Mouse (Mus musculus) ES-CJ7 (cell line): ENCODE results near the gene Nrn1.

Experiments used
- DNase-seq: peaks from one replicate; pipeline ENCODE4 v3.0.0; 2011; ENCODE audit warnings: low read depth, low spot score

Gene Nrn1

DNA sequence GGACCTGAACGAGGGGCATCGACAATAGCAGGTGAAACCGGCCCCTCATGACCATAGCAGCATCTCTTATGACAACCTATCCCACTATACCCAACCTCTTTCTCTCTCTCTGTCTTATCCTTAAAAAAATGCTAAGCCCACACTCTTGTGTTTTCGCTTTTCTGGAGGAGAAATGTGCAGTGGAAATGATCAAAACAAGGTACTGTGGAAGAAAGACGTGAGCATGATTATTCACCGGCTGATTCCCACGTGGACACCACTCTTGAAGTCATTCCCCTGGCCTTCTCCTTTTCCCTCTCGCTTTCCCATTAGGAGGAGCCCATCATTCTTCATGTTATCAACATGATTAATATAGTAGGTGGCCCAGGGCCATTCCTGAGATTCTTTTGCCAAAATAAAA is 9.1 kb downstream of the Nrn1 start:
- no peak for DNase-seq

DNA sequence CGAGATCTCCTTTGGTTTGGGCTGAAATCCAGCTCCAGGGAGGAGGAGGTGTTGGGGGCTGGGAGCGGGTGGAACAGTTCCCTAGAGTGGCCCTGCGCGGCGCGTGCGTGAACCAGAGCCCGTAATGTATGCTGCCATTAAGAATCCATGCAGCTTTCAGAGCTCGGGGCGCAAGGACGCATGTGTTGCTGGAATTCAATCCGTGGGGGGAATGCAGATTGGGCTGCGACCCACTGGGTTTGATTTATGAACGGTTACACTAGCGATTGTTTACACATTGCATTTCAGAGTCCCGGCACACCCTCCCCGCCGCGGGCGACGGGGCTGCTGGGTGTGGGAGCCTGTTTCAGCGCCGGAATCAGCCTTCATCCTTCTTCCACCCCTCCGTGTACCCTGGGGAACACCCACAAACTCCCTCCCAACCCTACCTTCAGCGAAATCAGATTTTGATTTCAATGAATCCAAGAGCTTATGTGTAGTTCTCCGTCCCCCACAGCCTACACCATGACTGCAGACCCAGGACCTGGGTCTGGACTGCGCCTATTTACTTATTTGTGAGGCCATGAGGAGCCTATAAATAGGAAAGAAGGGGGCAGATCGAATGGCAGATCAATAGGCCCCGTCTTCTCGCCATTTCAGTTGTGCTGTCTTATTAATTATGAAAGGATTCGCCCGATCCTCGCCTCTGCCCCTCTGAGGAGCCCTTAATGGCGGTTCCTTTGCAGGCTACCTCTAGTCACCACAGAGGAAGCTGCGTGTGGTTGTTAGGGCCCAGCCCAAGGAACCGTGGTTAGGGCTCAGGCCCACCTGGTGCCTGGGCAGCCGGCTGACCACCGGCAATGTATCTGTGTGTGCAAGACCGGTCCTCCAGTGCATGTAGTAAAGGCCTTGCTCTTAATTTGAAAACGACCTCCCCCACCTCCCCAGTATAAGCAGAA is 10.1 kb downstream of the Nrn1 start:
- DNase-seq, result peak; percentile 48

DNA sequence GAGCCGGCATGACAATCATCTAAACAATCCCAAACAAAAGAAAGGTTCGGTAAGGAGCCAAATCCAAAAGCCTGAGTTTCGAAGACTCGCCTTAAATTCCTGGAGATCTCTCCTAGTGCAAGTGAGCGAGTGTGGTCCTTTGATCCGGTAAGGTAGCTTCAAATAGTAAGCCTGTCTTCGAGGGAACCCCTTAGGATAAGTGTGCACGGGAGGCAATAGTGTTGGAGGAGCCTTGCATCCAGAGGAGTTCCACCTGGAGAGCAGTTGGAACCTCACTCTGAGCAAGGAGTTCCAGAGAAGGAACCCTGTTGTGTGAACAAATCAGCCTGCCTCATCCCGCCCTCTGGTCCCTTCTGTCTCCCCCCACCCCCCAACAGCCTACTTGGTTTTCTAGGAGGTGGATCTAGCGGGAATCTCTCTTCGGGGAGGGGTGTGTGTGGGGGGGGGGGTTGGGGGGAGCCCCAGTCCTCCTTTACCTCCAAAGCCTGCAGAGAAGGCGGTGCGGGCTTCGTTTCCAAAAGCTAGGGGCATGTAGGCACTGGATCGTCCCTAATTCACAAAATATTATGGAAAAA is 11.1 kb downstream of the Nrn1 start:
- peak; percentile 19 for DNase-seq

DNA sequence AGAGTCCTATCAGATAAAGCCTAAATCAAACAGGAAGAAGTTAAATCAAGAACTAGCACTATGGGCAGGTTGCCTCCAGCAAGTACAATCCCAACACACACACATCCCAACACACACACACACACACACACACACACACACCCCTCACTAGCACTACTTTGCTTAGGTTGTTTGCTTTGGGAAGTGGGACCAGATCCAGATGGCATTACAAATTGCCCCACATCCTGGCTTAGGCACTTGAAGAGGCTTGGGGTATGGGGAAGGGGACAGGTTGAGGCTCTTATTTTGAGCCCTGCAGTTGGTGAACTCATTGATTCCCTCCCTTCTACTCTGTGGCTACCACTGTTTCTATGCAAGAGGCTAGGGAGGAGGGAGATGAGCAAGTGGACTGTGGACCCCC is 12.6 kb downstream of the Nrn1 start:
- DNase-seq, result no peak

DNA sequence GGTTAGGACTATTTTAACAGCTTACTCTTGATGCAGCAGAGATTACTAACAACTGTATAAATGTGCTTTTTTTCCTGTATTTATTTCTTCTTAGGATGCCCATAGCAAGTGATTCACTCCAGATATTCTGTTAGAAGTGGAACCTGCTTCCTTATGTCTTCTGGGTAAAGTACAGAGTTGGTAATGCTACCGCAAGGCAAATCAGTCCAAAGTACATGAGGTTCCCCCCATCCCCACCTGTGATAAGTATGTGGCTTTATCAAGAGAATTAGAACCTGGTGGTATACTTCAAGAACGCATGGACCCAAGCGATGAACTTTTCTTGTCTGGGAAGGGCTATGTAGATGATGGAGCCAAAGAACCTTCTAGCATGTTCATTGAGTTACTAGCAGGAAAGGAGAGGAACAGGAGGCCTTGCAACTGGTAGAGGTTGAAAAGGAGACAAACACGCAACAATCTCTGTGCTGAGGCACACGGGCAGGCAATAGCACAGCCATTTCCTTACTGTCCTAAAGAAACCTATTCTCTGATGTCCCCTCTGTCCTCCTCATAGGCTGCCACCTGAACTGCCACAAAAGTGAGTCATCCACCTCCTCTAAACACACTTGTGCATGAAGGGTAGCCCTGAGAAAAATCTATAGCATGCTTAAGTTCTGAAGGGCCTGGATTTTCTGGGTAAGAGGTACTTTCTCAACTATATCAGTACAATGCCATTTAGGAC is 14.5 kb downstream of the Nrn1 start:
- DNase-seq, result no peak

DNA sequence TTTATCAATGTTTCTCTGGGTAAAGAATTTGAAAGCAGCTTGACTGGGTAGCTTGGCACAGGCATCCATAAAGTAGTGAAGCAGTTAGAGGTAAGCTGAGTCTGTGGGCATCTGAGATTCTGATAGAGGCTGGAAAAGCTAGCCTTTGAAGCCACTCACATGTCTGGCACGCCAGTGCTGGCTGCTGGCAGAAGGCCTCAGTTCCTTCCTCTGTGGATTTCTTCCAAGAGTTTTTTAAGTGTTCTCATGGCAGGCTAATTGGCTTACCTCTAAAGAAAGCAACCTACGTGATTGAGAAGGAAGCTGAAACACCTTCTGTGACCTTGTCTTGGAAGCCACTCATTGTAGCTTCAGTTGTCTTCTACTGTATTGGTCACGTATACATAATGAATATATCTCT is 17.6 kb downstream of the Nrn1 start:
- DNase-seq, result no peak

DNA sequence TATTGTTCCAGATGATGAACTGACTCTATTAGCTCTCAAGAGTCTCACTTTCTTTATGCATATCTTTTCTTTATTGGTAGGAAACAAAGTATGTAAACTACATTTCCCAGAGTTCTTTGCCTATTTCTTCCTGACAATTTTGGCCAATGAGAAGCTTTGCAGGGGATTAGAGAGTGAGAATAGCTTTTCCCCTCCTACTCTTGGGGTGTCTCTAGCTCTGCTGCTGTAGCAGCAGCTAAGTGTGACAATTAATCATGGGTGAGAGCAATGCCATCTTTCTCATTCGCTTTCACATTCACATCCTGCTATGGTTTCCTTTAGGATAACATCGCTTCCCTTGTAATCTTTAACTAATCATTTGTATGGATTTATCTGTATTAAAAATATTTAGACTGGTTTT is 18.2 kb downstream of the Nrn1 start:
- no peak for DNase-seq

DNA sequence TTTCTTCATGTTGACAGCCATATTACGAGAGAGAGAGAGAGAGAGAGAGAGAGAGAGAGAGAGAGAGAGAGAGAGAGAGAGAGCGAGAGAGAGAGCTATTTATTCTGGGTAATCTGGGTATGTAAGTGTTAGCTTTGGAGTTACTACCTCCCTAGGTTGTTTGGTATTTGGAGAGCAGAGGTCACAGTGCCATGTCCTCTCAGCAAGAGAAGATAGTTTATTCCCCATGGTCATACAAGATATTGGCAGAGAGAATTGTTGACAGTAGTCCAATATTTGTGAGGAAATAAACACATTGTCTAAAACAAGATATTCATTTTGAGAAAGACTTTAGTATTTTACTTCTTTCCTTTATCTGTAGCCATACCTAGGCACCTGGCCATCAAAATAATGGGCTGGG is 20.8 kb downstream of the Nrn1 start:
- DNase-seq, result no peak

DNA sequence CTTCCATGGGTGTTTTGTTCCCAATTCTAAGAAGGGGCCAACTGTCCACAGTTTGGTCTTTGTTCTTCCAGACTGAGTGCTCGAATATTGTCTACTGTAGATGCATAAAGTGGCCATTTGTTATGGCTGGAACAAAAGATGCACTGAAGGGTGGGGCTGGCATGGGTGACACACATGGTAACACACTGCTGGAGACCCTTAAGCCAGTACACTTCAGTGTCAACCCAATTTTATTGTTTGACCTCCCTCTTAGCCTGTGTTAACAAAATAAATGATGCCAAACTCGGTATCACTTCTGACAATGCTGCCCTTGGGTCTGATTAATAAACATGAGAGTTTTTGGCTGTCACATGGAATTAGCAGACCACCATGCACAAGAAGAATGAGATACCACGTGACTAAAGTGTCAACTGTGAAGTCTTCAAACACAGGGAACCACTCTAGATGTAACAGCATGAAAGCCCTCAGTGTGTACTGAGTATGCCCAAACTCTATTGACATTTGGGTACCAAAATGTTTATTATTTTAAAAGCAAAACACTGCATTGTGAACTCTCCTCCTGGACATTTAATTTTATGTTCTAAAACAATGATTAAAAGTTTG is 27.7 kb downstream of the Nrn1 start:
- DNase-seq, result no peak

DNA sequence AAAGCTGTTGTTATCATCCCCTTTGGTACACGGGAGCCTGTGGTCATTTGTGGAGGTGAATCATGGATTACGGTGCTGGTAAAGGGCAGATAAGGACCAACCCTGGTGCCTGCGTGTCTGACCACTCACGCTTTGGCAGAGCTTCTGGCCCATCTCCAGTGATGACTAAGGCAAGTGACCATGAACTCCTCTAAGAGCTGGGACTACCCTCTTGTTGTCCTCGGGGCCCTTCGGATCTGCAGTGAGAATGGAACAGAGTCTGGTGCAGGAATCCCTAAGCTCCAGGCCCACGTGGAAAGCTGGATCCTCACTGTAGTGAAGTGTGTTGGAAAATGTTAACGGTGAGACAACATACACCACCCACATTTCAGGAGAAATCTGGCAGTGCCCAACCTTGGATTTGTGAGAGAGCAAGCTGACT is 38.6 kb downstream of the Nrn1 start:
- DNase-seq, result no peak

DNA sequence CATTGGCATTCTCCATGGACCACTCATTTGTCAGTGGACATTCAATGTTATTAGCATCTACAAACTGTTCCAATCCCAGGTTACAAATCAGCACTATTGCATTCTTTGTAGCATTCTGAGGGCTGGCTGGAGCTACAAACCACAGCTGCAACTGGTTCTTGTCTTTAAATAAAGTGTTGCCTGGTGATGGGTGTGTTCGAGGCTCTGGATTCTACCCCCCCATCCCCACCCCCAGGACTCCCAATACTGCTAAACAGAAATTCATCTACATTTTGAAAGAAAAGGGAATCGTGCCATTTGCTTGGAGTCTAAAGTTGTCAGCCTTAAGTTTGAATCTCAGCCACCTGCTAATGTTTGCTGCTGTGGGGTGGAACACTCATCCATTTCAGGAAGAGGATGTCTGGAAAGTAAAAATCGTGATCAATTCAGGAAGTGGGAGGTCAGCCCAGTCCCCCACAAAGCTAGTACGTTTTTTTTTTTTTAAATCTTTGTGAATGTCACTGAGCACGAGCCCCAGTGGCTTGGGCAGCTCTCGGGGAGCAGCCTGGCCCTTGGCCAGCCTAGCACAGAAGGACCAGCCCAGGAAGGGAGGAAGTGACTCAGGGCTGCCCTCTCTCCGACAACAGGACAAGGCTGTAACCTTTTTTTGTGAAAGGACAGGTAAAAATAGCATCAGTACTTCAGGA is 39.3 kb downstream of the Nrn1 start:
- no peak for DNase-seq

DNA sequence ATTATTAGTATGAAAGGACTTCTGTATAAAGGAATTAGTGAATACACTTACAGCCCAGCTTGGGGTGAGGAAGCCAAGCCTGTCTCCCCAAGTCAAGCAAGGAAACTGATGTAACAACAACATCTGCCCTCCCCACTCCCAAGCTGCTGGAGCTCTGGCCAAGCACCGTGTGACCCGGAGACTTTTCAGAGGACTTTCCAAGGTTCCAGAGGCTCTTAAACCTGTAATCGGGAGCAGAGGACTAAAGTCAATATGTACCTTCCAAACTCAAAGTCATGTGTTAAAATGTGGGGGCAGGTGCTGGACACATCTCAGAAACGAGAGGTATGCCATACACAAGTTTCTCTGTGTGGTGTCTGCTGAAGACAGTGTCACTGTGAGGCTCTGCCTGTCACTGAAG is 51.4 kb downstream of the Nrn1 start:
- DNase-seq, result no peak

DNA sequence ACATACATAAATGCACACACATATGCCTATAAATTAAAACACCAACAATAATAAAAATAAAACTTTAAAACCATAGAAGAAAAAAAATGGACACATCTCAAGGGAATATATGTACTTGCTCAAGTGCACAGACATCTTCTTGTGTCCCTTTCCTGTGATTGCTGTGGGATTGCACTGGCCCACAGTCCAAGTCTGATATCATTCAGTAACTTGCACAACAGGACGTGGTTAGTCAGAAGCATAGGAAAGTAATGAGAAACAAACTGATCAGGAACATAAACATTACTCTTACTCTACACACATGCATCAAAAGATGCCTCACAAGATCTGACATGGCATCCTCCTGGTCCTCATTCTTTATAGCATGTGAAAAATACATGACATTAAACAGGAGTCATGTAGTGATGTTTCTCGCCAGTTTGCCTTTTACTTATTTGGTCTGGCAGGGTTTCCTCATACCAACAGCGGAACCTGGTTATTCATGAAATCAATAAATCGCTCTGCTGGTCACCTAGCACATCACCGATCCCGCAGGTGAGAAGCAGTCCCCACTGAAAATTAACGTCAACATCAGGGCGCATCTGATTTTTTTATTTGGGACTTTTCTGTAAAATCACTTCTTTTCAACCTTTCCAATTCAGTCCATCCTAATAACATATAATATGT is 54.1 kb downstream of the Nrn1 start:
- no peak for DNase-seq

DNA sequence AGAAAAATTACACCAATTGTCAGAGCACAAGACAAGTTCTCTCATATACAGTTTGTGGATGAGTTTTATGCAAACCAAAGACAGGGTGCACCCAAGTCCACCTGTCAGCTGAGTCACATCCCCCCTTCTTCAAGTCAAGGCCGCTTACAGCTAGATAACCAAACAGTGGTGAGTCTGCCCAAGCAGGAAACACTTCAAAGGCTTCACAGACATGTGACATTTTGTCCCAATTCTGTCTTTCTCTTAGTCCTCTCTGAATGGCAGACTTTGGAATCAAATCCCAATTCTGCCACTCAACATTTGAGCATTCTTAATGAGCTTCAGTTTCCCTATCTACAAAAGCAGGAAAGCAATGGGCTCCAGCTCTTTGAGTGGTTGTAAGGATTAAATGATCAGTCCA is 55.6 kb downstream of the Nrn1 start:
- no peak for DNase-seq
